Mouse (Mus musculus) stomach, postnatal 0 days (tissue): ENCODE measurements around the gene Lhx2. TPM values are rescaled to one million over a fixed set of nuclear protein-coding genes. Genes with fewer than 3 reads are reported as not detected.

Source experiments
- ATAC-seq: fragments of 200-750 bp; cut with Nextera tagmentation; 2 replicates; pipeline ENCODE4 v1.8.0; 2017; ENCODE audit not compliant: low FRiP score, low TSS enrichment
- DNase-seq: peaks from one replicate; pipeline ENCODE4 v3.0.0-alpha.2; 2016; ENCODE audit warnings: low spot score
- H3K27ac ChIP-seq: fragments of 300-500 bp; sonication (generic); replicated peaks from 2 replicates; pipeline ENCODE4 v1.5.1; 2014; ENCODE audit warnings: mild to moderate bottlenecking, control low read depth
- H3K27me3 ChIP-seq: fragments of 300-500 bp; sonication (generic); 2 replicates; pipeline ENCODE4 v1.6.1; 2014; ENCODE audit warnings: low read length; ENCODE audit not compliant: control insufficient read depth, insufficient read depth
- H3K36me3 ChIP-seq: fragments of 300-500 bp; sonication (generic); 2 replicates; pipeline ENCODE4 v1.6.1; 2014; ENCODE audit warnings: low read length, mixed read lengths; ENCODE audit not compliant: control insufficient read depth, insufficient read depth
- H3K4me1 ChIP-seq: fragments of 300-500 bp; sonication (generic); replicated peaks from 2 replicates; pipeline ENCODE4 v1.6.1; 2014; ENCODE audit warnings: antibody characterized with exemption; ENCODE audit not compliant: control insufficient read depth, insufficient read depth
- H3K4me2 ChIP-seq: fragments of 300-500 bp; sonication (generic); replicated peaks from 2 replicates; pipeline ENCODE4 v1.6.1; 2014; ENCODE audit warnings: low read depth, mild to moderate bottlenecking, control low read depth, moderate library complexity
- H3K4me3 ChIP-seq: fragments of 300-500 bp; sonication (generic); 2 replicates; pipeline ENCODE4 v1.5.1; 2014; ENCODE audit warnings: low read depth, low read length, control low read depth
- H3K9ac ChIP-seq: fragments of 300-500 bp; sonication (generic); 2 replicates; pipeline ENCODE4 v1.6.1; 2014; ENCODE audit warnings: mild to moderate bottlenecking, low read length, control low read depth, mixed read lengths
- H3K9me3 ChIP-seq: fragments of 300-500 bp; sonication (generic); 2 replicates; pipeline ENCODE4 v1.6.1; 2016; ENCODE audit warnings: low read length; ENCODE audit not compliant: control insufficient read depth
- CTCF ChIP-seq: IDR thresholded peaks from 2 replicates; pipeline ENCODE4 v1.5.1; 2016; ENCODE audit warnings: antibody characterized with exemption, low read depth, mild to moderate bottlenecking, moderate library complexity
- EP300 ChIP-seq: optimal IDR thresholded peaks from 2 replicates; pipeline ENCODE3; 2016; ENCODE audit warnings: antibody characterized with exemption
- WGBS: fragments of 180-500 bp; shearing (Covaris S2); extraction: QIAGEN DNeasy Blood & Tissue Kit; methylation state at CpG from one replicate; pipeline ENCODE4 v1.1.7; 2014; 5-methylcytosine and 5-hydroxymethylcytosine counted together
- polyA plus RNA-seq: library from polyadenylated mRNA; unstranded; fragments of >200 nt; fragmentation: Nextera tagmentation; extraction: Ambion mirVana; gene quantifications from 2 replicates; pipeline ENCODE4 v1.2.1, GENCODE M21; 2015

Gene Lhx2
- polyA plus RNA-seq, 1 experiment from 2014 or later = not detected

DNA sequence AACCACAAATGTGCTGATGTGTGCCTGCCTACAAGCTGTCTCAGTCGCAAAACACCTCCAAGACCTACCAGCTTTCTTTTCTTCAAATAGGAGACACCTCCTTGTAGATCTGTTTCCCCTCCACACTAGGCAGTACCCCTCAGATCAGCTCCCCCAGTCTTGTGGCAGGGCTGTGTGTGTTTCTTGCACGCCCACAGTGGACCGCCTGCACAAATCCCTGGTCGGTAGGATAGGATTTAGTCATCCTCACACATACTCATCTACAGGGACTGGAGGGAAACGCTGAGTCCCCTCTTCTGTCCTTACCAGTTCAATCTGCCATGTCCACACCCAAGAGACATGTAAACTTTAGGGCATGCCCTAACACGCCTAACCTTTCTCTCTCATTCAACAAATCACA, 71.1 kb downstream of the Lhx2 start:
- no peak for ATAC-seq
- 74% methylated on average over 6 of the region's 6 CpGs for WGBS
- no peak overlapping the region for H3K4me3 ChIP-seq
- H3K27ac ChIP-seq = no peak overlapping the region
- H3K4me1 ChIP-seq = no peaks in the 10 kb centered on the region
- no peaks in the 10 kb centered on the region for H3K9me3 ChIP-seq
- no peak for DNase-seq
- H3K36me3 ChIP-seq = no peaks in the 10 kb centered on the region
- no peak overlapping the region for H3K4me2 ChIP-seq
- TF ChIP-seq EP300 = no peak
- no peak for TF ChIP-seq CTCF
- no peak overlapping the region for H3K9ac ChIP-seq
- no peaks in the 10 kb centered on the region for H3K27me3 ChIP-seq

DNA sequence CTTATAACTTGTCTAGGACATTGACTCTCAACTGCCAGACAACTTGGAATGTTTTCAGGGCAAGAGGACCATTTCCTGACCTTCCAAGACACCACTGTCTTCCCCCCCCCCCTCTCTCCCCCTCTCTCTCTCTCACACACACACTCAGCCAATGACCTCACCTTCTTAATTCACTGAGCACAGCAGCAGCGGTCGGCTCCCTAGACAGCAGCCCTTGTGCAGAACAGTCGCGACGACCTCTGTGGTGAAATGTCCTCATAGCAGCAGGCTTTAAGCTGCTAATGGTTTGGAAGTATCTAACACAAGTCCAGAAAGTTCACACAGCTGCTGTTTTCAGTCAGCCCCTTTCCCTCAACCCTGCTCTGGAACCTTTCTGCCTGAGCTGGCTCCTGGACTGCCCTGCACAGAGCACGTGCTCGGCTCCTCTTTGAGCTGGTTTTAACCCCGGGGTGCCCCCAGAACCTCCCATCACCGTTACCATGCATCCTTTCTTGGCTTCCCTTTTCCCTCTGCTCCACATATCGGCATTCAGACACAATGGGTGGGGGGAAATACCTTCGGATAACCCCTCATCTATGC, 73.6 kb downstream of the Lhx2 start:
- no peaks in the 10 kb centered on the region for H3K4me1 ChIP-seq
- WGBS = 38% methylated on average over 11 of the region's 11 CpGs
- no peak for ATAC-seq

DNA sequence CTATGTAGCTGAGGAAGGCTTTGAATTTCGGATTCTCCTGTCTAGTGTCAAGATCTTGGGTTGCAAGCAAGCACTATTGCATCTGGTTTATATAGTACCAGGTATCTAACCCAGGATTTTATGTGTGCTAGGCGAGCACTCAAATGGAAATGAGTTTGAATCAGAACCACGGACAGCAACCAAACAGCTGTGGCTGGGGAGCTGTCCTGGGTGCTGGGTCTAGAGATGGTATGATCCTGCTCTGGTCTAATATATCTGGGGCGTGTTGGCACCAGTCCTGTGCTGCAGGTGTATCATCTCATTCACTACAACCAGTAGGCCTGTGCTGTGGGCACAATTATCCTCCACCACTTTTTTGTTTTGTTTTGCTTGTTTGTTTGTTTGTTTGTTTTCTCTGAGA, 78.9 kb downstream of the Lhx2 start:
- H3K9me3 ChIP-seq = no peaks in the 10 kb centered on the region
- TF ChIP-seq CTCF = no peak
- TF ChIP-seq EP300 = no peak
- no peaks in the 10 kb centered on the region for H3K36me3 ChIP-seq
- H3K4me3 ChIP-seq = no peak overlapping the region
- 16% methylated on average over 4 of the region's 4 CpGs for WGBS
- H3K9ac ChIP-seq = no peak overlapping the region
- H3K4me1 ChIP-seq = no peaks in the 10 kb centered on the region
- H3K27me3 ChIP-seq = no peaks in the 10 kb centered on the region
- ATAC-seq (no peak), DNase-seq (peak; percentile 66)
- H3K27ac ChIP-seq = no peak overlapping the region
- H3K4me2 ChIP-seq = no peak overlapping the region

More for the DNA sequence above, 73.6 kb downstream of the Lhx2 start:
- Histone ChIP-seq H3K9me3 (no peaks in the 10 kb centered on the region), H3K27ac (no peak overlapping the region), H3K27me3 (no peaks in the 10 kb centered on the region), H3K9ac (no peak overlapping the region), H3K4me3 (no peak overlapping the region), H3K4me2 (no peak overlapping the region), H3K36me3 (no peaks in the 10 kb centered on the region)
- TF ChIP-seq CTCF (no peak), EP300 (no peak)
- no peak for DNase-seq

Other genes starting within 250 kb of the Lhx2 start
- 3.1 and 4.3 TPM in 2 replicates for gene Dennd1a, start 51.9 kb upstream of the Lhx2 start, polyA plus RNA-seq
- gene Nek6, start 172.4 kb downstream of the Lhx2 start, polyA plus RNA-seq = 43.7 and 43.8 TPM in 2 replicates